Mouse (Mus musculus) common myeloid progenitor, adult 5-6 weeks (primary cell): ENCODE data around the gene Dnase1. TPM values are rescaled to one million over a fixed set of nuclear protein-coding genes. Genes with fewer than 3 reads are reported as not detected.
"Not testable (repeated sequence)": the region's sequence is repeated elsewhere in the genome, so short reads cannot be mapped to it uniquely, and the experiment has no call there.

Source experiments
- ATAC-seq: replicated peaks from 2 replicates; pipeline ENCODE4 v1.8.0; 2016; ENCODE audit warnings: low read depth, mild to moderate bottlenecking, moderate TSS enrichment, inconsistent platforms; ENCODE audit not compliant: poor library complexity, severe bottlenecking
- total RNA-seq: library from RNA; stranded (forward); fragments of 200-1000, 187-1606 nt; gene quantifications from 2 replicates; pipeline ENCODE4 v1.2.3, GENCODE M21; 2017

The Dnase1 gene
- total RNA-seq, 1 experiment from 2014 or later, result 0.32 TPM

GRCm38 (mm10) chr16:4041646-4042045 is 4.9 kb downstream of the Dnase1 start:
- no peak for ATAC-seq

GRCm38 (mm10) chr16:4044093-4044492 is 7.4 kb downstream of the Dnase1 start:
- no peak for ATAC-seq

GRCm38 (mm10) chr16:4045524-4045923 is 8.8 kb downstream of the Dnase1 start:
- no peak for ATAC-seq

- no peak for ATAC-seq
Observed at GRCm38 (mm10) chr16:4052601-4053000, 15.9 kb downstream of the Dnase1 start.

- ATAC-seq, result no peak
Observed at GRCm38 (mm10) chr16:4053811-4054210, 17.1 kb downstream of the Dnase1 start.

- no peak for ATAC-seq
Observed at GRCm38 (mm10) chr16:4064945-4065344, 28.2 kb downstream of the Dnase1 start.

GRCm38 (mm10) chr16:4068588-4068987 is 31.8 kb downstream of the Dnase1 start:
- ATAC-seq, result peak; percentile 96

- 0 out of 2 replicates have a peak, but pooled peaks have one; percentile 19 for ATAC-seq
Observed at GRCm38 (mm10) chr16:4074297-4074696, 37.6 kb downstream of the Dnase1 start.

- ATAC-seq, result peak; percentile 72
Observed at GRCm38 (mm10) chr16:4074836-4075235, 38.1 kb downstream of the Dnase1 start.

- peak; percentile 75 for ATAC-seq
Observed at GRCm38 (mm10) chr16:4077384-4078061, 40.8 kb downstream of the Dnase1 start, which contains the start of gene Trap1. TSS of gene Trap1 (minus strand) at chr16:4077827.

GRCm38 (mm10) chr16:4078302-4078701 is 41.6 kb downstream of the Dnase1 start:
- not testable (repeated sequence) for ATAC-seq

GRCm38 (mm10) chr16:4079656-4080055 is 42.9 kb downstream of the Dnase1 start:
- no peak for ATAC-seq

- ATAC-seq, result not testable (repeated sequence)
Observed at GRCm38 (mm10) chr16:4080419-4080818, 43.7 kb downstream of the Dnase1 start.

- ATAC-seq, result no peak
Observed at GRCm38 (mm10) chr16:4085051-4085450, 48.3 kb downstream of the Dnase1 start.

- no peak for ATAC-seq
Observed at GRCm38 (mm10) chr16:4085851-4086387, 49.2 kb downstream of the Dnase1 start.

- ATAC-seq, result no peak
Observed at GRCm38 (mm10) chr16:4087214-4087913, 50.6 kb downstream of the Dnase1 start.

Other genes with a start within 250 kb of the Dnase1 start
- gene Olfr15, start 206.1 kb upstream of the Dnase1 start, total RNA-seq, result not detected in 2 replicates
- gene Zfp174, start 189.7 kb upstream of the Dnase1 start, total RNA-seq, result 0.73 and 0.87 TPM in 2 replicates
- gene Naa60, start 164.6 kb upstream of the Dnase1 start, total RNA-seq, result 30.0 and 39.6 TPM in 2 replicates
- 9.1 and 10.3 TPM in 2 replicates for gene Zfp597, start 152.4 kb upstream of the Dnase1 start, total RNA-seq
- gene Gm20695, start 152.3 kb upstream of the Dnase1 start, total RNA-seq, result 0.41 TPM in 1 of 2 replicates, not detected in the other
- 2.3 TPM in 1 of 2 replicates, not detected in the other for gene 1700037C18Rik, start 128.3 kb upstream of the Dnase1 start, total RNA-seq
- gene Cluap1, start 128.1 kb upstream of the Dnase1 start, total RNA-seq, result 51.3 and 55.6 TPM in 2 replicates
- 4.5 and 5.7 TPM in 2 replicates for gene Nlrc3, start 60.3 kb upstream of the Dnase1 start, total RNA-seq
- gene Slx4, start 33.2 kb upstream of the Dnase1 start, total RNA-seq, result 23.5 and 33.1 TPM in 2 replicates
- gene Trap1, start 40.9 kb downstream of the Dnase1 start, total RNA-seq, result 154 and 169 TPM in 2 replicates
- 52.6 and 55.2 TPM in 2 replicates for gene Crebbp, start 177.1 kb downstream of the Dnase1 start, total RNA-seq